Mouse (Mus musculus) testis, adult 2 months (tissue): Measurements from ENCODE around the gene Slc18a2. TPM values are rescaled to one million over a fixed set of nuclear protein-coding genes. Genes with fewer than 3 reads are reported as not detected.

Experiments used
- H3K27ac ChIP-seq: fragments of 200-500 bp; 2 replicates; pipeline ENCODE4 v1.5.1; 2012; ENCODE audit warnings: low read depth, low read length; ENCODE audit not compliant: control insufficient read depth, insufficient read depth
- H3K27me3 ChIP-seq: fragments of 200-500 bp; 2 replicates; pipeline ENCODE4 v1.6.1; 2012; ENCODE audit warnings: mild to moderate bottlenecking, low read length, moderate library complexity; ENCODE audit not compliant: control insufficient read depth, insufficient read depth
- H3K36me3 ChIP-seq: fragments of 200-500 bp; 2 replicates; pipeline ENCODE4 v1.6.1; 2012; ENCODE audit warnings: mild to moderate bottlenecking, low read length; ENCODE audit not compliant: control insufficient read depth, insufficient read depth
- H3K4me1 ChIP-seq: fragments of 200-500 bp; 2 replicates; pipeline ENCODE4 v1.6.1; 2012; ENCODE audit warnings: low read length; ENCODE audit not compliant: control insufficient read depth, insufficient read depth
- H3K4me3 ChIP-seq: fragments of 200-500 bp; 2 replicates; pipeline ENCODE4 v1.5.1; 2012; ENCODE audit warnings: low read depth, mild to moderate bottlenecking, low read length, moderate library complexity, mixed read lengths; ENCODE audit not compliant: control insufficient read depth
- CTCF ChIP-seq: fragments of 200-500 bp; IDR thresholded peaks from 2 replicates; pipeline ENCODE4 v1.5.1; 2012; ENCODE audit warnings: low read depth, mild to moderate bottlenecking, inconsistent platforms, low read length, moderate library complexity; ENCODE audit not compliant: control insufficient read depth, insufficient read depth, insufficient replicate concordance
- POLR2A ChIP-seq: fragments of 200-500 bp; IDR thresholded peaks from 2 replicates; pipeline ENCODE4 v1.6.1; 2012; ENCODE audit warnings: low read depth, mild to moderate bottlenecking, inconsistent platforms, low read length, moderate library complexity; ENCODE audit not compliant: control insufficient read depth
- polyA plus RNA-seq: library from polyadenylated mRNA; depleted of rRNA; stranded (reverse); fragments of >200 nt; gene quantifications from 2 replicates; pipeline ENCODE4 v1.2.3, GENCODE M21; 2012

Gene Slc18a2
- polyA plus RNA-seq, 1 experiment = 0.35 TPM

DNA sequence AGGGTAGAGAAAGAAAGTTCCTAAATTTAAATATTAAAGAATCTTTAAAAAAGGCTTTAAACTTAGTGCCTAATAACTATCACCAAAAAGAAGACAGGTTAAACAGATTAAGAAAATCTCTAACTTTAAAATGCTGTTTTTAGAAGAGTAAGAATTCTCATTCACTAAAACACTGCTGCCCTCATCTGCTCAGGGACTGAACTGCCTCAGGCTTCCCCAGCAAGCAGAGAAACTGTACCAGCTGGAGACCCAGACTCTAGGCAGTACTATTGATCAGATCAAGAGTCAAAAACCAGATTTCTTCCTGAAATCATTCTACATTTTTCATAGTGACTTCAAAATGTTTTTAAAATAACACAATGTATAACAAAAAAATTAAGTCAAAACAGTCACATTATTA is 55.9 kb downstream of the Slc18a2 start:
- Histone ChIP-seq H3K4me1 (no peaks in the 10 kb centered on the region), H3K4me3 (no peak overlapping the region), H3K27ac (no peak overlapping the region), H3K27me3 (no peaks in the 10 kb centered on the region), H3K36me3 (no peaks in the 10 kb centered on the region)
- TF ChIP-seq POLR2A = no peak
- no peak; the same call in 1 of the 2 replicates for TF ChIP-seq CTCF

DNA sequence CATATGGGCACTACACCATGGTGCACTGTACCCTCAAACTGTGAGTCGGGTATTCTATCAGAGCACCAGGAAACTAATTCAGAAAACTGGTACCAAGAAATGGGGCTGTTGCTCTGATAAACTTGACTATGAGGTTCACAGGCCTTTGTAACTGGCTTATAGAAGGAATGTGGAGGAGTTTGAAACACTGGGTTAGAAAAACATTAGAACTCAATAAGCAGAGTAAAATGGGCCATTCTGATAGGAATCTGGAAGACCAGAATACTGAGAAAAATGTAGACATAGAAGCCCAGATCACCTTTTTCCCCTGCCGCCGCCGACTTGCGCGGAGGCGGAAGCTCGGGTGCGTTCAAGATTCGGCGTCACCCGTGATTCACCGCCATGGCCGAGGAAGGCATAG is 61.3 kb downstream of the Slc18a2 start, which contains the start of gene Rps12-ps3:
Rps12-ps3 (plus strand) TSS at position 301 of the 400 bp plus-strand sequence.
- Histone ChIP-seq H3K27ac (no peak within 1 kb of the TSS), H3K4me3 (no peak within 1 kb of the TSS), H3K36me3 (no peaks in the 10 kb centered on the region; the same call in 1 of the 2 replicates), H3K27me3 (no peaks in the 10 kb centered on the region), H3K4me1 (no peaks in the 10 kb centered on the region)
- no peak for TF ChIP-seq CTCF
- TF ChIP-seq POLR2A = no peak

GRCm38 (mm10) chr19:59330816-59331225 is 70.1 kb downstream of the Slc18a2 start:
- H3K27ac ChIP-seq = no peak overlapping the region

GRCm38 (mm10) chr19:59336655-59337054 is 76.0 kb downstream of the Slc18a2 start:
- Histone ChIP-seq H3K27me3 (no peaks in the 10 kb centered on the region), H3K4me1 (no peaks in the 10 kb centered on the region), H3K4me3 (no peak overlapping the region), H3K36me3 (no peaks in the 10 kb centered on the region), H3K27ac (no peak overlapping the region)
- TF ChIP-seq CTCF = no peak
- no peak for TF ChIP-seq POLR2A

More at GRCm38 (mm10) chr19:59330816-59331225, 70.1 kb downstream of the Slc18a2 start:
- no peak for TF ChIP-seq POLR2A
- TF ChIP-seq CTCF = no peak
- H3K36me3 ChIP-seq = no peaks in the 10 kb centered on the region; the same call in 1 of the 2 replicates
- H3K27me3 ChIP-seq = no peaks in the 10 kb centered on the region
- H3K4me1 ChIP-seq = no peaks in the 10 kb centered on the region
- no peak overlapping the region for H3K4me3 ChIP-seq

DNA sequence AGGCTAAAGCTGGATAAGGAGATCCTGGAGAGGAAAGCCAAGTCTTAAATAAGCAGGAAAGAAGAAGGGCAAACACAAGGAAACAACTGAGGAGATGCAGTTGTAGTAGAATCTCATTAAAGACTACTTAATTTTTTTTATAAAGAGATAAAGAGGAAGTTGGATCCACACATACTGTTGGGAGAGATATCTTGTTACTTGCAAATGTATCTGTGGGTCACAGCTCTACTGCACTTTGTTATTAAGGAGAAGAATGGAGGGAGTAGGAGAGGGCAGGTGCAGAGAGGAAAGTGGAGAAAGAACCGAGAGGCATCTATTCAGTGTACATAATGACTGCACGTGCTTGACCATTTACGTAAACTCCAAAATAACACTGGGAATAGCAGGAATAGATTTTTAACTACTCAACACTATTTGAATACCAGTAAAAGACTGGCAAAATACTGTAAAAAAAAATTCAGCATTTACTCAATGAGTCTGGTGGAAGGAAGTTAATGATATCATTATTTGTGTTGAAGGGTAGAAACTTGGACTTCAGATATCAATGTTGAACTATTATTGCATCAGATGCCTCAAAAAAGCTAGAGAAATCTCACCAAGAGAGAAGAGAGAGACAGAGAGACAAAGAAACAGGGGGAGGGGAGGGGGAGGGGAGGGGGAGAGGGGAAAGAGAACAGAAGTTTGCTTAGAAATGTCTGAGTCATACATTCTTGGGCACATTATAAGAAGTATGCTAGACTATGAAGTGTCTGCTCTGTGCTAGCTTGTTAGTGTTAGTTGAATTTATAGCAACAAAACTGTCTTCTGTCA is 77.4 kb downstream of the Slc18a2 start:
- Histone ChIP-seq H3K27me3 (no peaks in the 10 kb centered on the region), H3K4me3 (no peak overlapping the region), H3K27ac (no peak overlapping the region), H3K4me1 (no peaks in the 10 kb centered on the region), H3K36me3 (no peaks in the 10 kb centered on the region)
- TF ChIP-seq CTCF (no peak), POLR2A (no peak)

DNA sequence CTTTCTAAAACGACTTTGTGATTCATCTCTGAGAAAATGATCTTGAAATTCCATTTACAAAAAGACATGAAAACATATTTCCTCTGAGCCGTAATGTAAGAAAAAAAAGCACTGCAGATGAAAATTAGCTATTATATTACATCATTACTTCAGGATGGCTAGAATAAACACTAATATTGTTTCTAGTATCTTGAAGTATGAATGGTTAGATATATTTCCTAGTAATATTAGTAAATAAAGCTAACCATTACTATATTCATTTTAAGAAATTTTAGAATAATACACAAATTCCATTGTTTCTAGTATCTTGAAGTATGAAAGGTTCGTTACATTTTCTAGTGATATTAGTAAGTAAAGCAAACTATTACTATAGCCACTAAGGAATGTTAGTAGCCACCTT is 79.2 kb downstream of the Slc18a2 start:
- H3K27ac ChIP-seq = no peak overlapping the region
- H3K4me3 ChIP-seq = no peak overlapping the region
- TF ChIP-seq CTCF (no peak), POLR2A (no peak)
- H3K36me3 ChIP-seq = no peaks in the 10 kb centered on the region
- H3K27me3 ChIP-seq = no peaks in the 10 kb centered on the region
- peaks cover 9% of the 10 kb centered on the region for H3K4me1 ChIP-seq

DNA sequence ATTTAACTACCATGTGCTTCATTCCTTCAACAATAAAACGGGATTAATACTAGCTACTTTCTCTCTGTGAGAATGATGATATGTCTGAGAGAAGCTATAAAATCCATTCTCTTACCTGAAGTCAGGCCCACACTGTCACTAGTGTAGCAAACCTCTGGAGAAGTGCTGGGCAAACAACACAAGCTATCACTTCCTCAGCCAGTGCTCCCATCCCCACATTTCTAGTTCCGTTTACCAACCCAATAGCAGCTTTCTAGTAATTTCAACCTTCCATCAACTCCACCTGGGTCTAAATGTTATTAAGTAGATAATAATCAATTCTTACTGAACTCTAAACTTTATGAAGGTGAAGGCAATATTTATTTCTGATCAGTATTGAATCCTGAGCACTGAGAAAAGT is 82.3 kb downstream of the Slc18a2 start:
- TF ChIP-seq POLR2A (no peak), CTCF (no peak)
- no peak overlapping the region for H3K27ac ChIP-seq
- H3K27me3 ChIP-seq = no peaks in the 10 kb centered on the region
- H3K4me3 ChIP-seq = peak overlapping the region; percentile 69; the same call in 1 of the 2 replicates
- H3K4me1 ChIP-seq = peaks cover 9% of the 10 kb centered on the region
- no peaks in the 10 kb centered on the region for H3K36me3 ChIP-seq
